Mouse (Mus musculus) lung, postnatal 0 days (tissue): Measurements from ENCODE around the gene Sh3bp4. TPM values are rescaled to one million over a fixed set of nuclear protein-coding genes. Genes with fewer than 3 reads are reported as not detected.
A peak's percentile ranks its signal among the peaks of the same experiment; 100 is the strongest.

Source experiments
- ATAC-seq: fragments of 200-750 bp; cut with Nextera tagmentation; 2 replicates; pipeline ENCODE4 v1.8.0; 2017; ENCODE audit warnings: moderate library complexity
- DNase-seq: peaks from one replicate; pipeline ENCODE4 v3.0.0-alpha.2; 2016; ENCODE audit warnings: low spot score
- H3K27ac ChIP-seq: fragments of 300-500 bp; sonication (generic); 2 replicates; pipeline ENCODE4 v1.5.1; 2014; ENCODE audit warnings: antibody characterized with exemption, mild to moderate bottlenecking, low read length, mixed read lengths
- H3K27me3 ChIP-seq: fragments of 300-500 bp; sonication (generic); replicated peaks from 2 replicates; pipeline ENCODE4 v1.6.1; 2014; ENCODE audit warnings: low read length, mixed read lengths; ENCODE audit not compliant: insufficient read depth
- H3K36me3 ChIP-seq: fragments of 300-500 bp; sonication (generic); 2 replicates; pipeline ENCODE4 v1.6.1; 2014; ENCODE audit warnings: low read length, mixed read lengths; ENCODE audit not compliant: insufficient read depth
- H3K4me1 ChIP-seq: fragments of 300-500 bp; sonication (generic); 2 replicates; pipeline ENCODE4 v1.6.1; 2014; ENCODE audit warnings: antibody characterized with exemption, low read depth, low read length, mixed read lengths; ENCODE audit not compliant: insufficient read depth
- H3K4me2 ChIP-seq: fragments of 300-500 bp; sonication (generic); replicated peaks from 2 replicates; pipeline ENCODE4 v1.6.1; 2014; ENCODE audit warnings: low read depth, mild to moderate bottlenecking, low read length, moderate library complexity, mixed read lengths
- H3K4me3 ChIP-seq: fragments of 300-500 bp; sonication (generic); 2 replicates; pipeline ENCODE4 v1.5.1; 2014; ENCODE audit warnings: low read depth, low read length
- H3K9ac ChIP-seq: fragments of 300-500 bp; sonication (generic); replicated peaks from 2 replicates; pipeline ENCODE4 v1.6.1; 2014; ENCODE audit warnings: low read depth, mild to moderate bottlenecking
- H3K9me3 ChIP-seq: fragments of 300-500 bp; sonication (generic); 2 replicates; pipeline ENCODE4 v1.6.1; 2016; ENCODE audit warnings: low read length, mixed read lengths
- CTCF ChIP-seq: IDR thresholded peaks from 2 replicates; pipeline ENCODE4 v1.5.1; 2016; ENCODE audit warnings: antibody characterized with exemption, mild to moderate bottlenecking
- EP300 ChIP-seq: IDR thresholded peaks from 2 replicates; pipeline ENCODE4 v1.6.1; 2016; ENCODE audit warnings: antibody characterized with exemption, mild to moderate bottlenecking, control low read depth
- WGBS: fragments of 180-500 bp; shearing (Covaris S2); extraction: QIAGEN DNeasy Blood & Tissue Kit; methylation state at CpG from one replicate; pipeline ENCODE4 v1.1.7; 2014; 5-methylcytosine and 5-hydroxymethylcytosine counted together
- polyA plus RNA-seq: library from polyadenylated mRNA; unstranded; fragments of >200 nt; fragmentation: Nextera tagmentation; extraction: Ambion mirVana; gene quantifications from 2 replicates; pipeline ENCODE4 v1.2.1, GENCODE M21; 2015

The Sh3bp4 gene
- polyA plus RNA-seq, 1 experiment from 2014 or later: 18.9 TPM

DNA sequence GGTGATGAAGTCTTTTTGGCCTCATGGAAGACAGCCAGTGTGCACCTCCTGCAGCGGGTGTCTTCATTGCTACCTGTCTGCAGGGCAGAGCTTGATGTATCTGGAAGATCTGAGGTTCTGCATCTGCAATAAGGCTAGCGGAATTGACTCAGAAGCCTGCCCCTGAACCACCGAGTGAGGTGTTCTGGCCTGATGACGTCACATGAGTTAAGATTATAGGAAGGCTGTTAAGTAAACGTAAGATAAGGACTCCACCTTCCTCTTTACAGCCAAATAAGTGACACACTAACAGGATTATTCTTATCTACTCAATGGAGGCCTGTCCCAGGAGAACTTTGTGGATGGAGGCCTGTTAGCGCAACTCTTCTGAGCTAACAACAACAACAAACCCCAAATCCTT lies 4.5 kb downstream of the Sh3bp4 start:
- peaks cover 14% of the 10 kb centered on the region; the same call in 1 of the 2 replicates for H3K4me1 ChIP-seq
- TF ChIP-seq EP300: no peak
- no peak overlapping the region for H3K4me2 ChIP-seq
- no peaks in the 10 kb centered on the region for H3K9me3 ChIP-seq
- 43% methylated on average over 6 of the region's 6 CpGs for WGBS
- H3K9ac ChIP-seq: no peak overlapping the region
- DNase-seq: peak; percentile 60
- no peak for ATAC-seq
- no peak overlapping the region for H3K4me3 ChIP-seq
- H3K36me3 ChIP-seq: no peaks in the 10 kb centered on the region
- no peak overlapping the region for H3K27ac ChIP-seq
- no peaks in the 10 kb centered on the region for H3K27me3 ChIP-seq

DNA sequence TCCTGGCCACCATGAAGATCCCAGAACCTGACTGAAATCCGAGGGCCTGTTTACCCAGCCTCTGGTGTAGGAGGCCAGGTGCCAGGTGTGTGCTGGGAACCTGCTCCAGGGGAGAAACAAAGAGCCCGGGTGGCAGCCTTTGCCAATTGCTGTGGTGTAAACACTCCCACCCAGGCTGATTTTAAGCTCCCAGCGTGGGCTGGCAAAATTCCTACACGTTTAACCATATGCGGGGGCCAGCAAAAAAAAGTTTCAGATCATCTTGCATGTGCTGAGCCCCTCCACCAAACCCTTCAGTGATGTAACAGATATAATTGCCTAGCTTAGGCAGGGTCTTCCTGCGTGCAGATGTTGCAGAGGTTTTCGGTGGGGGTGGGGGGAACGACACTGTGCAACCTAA lies 4.9 kb downstream of the Sh3bp4 start:
- 56% methylated on average over 8 of the region's 8 CpGs for WGBS
- H3K27ac ChIP-seq: 0 out of 2 replicates have a peak overlapping the region, but pooled peaks have one; percentile 26
- H3K9me3 ChIP-seq: no peaks in the 10 kb centered on the region
- H3K4me2 ChIP-seq: no peak overlapping the region
- DNase-seq (no peak), ATAC-seq (no peak)
- H3K36me3 ChIP-seq: no peaks in the 10 kb centered on the region
- peaks cover 14% of the 10 kb centered on the region; the same call in 1 of the 2 replicates for H3K4me1 ChIP-seq
- no peak overlapping the region for H3K9ac ChIP-seq
- H3K27me3 ChIP-seq: no peaks in the 10 kb centered on the region
- H3K4me3 ChIP-seq: no peak overlapping the region
- TF ChIP-seq CTCF (no peak), EP300 (no peak)

DNA sequence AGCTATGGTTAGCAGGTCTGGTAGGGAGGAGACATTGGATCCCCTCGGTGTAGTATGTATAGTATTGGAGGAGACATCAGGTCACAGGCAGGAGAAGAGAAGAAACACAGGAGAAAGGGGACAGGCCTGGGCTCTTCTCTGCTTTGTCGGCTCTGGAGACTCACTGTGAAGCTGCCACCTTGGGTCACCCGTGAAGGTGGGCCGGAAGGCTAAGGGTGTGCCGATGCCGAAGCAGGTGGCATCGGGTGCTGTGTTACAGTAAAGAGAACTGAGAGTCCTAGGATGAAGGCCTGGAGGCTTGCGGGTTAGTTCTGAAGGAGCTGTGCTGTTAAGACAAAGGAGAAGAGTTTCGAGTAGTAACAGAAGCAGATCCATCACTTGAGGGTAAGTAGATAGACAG lies 6.6 kb downstream of the Sh3bp4 start:
- no peaks in the 10 kb centered on the region for H3K9me3 ChIP-seq
- ATAC-seq (no peak), DNase-seq (no peak)
- no peak overlapping the region for H3K4me3 ChIP-seq
- H3K27ac ChIP-seq: no peak overlapping the region
- no peak overlapping the region for H3K9ac ChIP-seq
- 84% methylated on average over 9 of the region's 9 CpGs for WGBS
- H3K4me2 ChIP-seq: no peak overlapping the region
- no peak for TF ChIP-seq EP300
- TF ChIP-seq CTCF: no peak
- H3K27me3 ChIP-seq: no peaks in the 10 kb centered on the region
- no peaks in the 10 kb centered on the region for H3K36me3 ChIP-seq
- H3K4me1 ChIP-seq: peaks cover 11% of the 10 kb centered on the region; the same call in 1 of the 2 replicates

DNA sequence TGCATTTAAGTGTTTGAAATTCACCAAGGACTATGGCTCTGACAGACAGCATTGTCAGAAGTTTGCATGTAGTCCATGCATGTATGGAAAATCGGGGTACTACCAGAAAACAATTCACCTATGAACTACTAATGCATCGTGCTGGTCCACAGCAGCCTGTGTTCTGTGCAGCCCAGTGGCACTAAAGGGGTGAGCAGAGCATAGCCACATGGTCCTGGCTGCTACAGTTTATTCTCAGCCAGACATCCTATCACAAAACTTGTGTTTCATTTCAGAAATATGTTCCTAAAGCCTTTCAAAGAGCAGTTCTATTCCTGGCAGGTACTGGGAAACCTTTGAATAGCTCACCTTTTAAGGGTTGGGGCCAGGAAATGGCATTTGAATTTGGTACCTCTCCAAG lies 8.0 kb downstream of the Sh3bp4 start:
- no peak for TF ChIP-seq CTCF
- no peak for TF ChIP-seq EP300
- Histone ChIP-seq H3K4me1 (peaks cover 8% of the 10 kb centered on the region; the same call in 1 of the 2 replicates), H3K4me2 (no peak overlapping the region), H3K9me3 (no peaks in the 10 kb centered on the region), H3K27me3 (no peaks in the 10 kb centered on the region), H3K9ac (no peak overlapping the region), H3K27ac (no peak overlapping the region), H3K4me3 (no peak overlapping the region), H3K36me3 (no peaks in the 10 kb centered on the region)
- DNase-seq (no peak), ATAC-seq (no peak)
- WGBS: 70% methylated on average over 2 of the region's 2 CpGs

DNA sequence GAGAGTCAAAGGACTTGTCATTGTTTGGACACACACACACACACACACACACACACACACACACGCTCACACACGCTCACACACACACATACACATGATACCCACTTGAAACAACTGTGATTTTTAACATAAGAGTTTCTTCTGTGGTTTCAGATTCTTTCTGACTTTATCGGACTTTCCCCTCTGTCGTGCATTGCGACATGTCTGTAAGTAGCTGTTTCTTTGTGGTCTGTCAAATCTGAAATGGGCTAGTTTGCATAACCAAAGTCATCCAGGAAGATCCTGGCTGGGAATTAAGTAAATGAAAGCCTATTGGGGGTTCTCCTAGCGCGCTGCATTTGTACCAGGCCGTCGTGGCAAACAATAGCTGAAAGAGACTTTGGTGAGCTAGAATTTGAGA lies 8.5 kb downstream of the Sh3bp4 start:
- peak overlapping the region; percentile 38; the same call in 1 of the 2 replicates for H3K27ac ChIP-seq
- WGBS: 27% methylated on average over 9 of the region's 9 CpGs
- TF ChIP-seq CTCF (no peak), EP300 (no peak)

DNA sequence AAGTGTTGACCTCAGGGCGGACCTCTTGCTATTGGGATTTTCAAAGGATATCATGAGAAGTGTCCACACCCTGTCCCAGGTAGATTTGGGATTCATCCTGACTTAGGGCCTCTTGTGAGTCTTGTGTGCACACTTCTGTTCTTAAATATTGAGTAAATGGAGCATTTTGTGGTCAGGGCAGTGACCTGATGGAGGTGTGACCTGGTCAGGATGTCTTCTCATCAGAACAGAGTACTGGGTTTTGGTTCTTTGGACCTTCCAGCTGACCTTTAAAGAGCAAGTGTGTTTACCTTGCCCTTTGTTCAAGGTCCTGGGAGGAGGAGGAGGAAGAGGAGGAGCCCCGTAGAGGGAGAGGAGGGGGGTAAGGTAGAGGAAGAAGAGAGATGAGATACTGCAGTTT lies 9.0 kb downstream of the Sh3bp4 start:
- ATAC-seq (no peak), DNase-seq (no peak)
- TF ChIP-seq CTCF (no peak), EP300 (no peak)
- WGBS: 43% methylated on average over 2 of the region's 2 CpGs
- H3K36me3 ChIP-seq: no peaks in the 10 kb centered on the region
- H3K27me3 ChIP-seq: no peaks in the 10 kb centered on the region
- H3K27ac ChIP-seq: peak overlapping the region; percentile 38; the same call in 1 of the 2 replicates
- H3K4me1 ChIP-seq: peaks cover 8% of the 10 kb centered on the region; the same call in 1 of the 2 replicates
- no peaks in the 10 kb centered on the region for H3K9me3 ChIP-seq
- no peak overlapping the region for H3K9ac ChIP-seq
- H3K4me2 ChIP-seq: peak overlapping the region; percentile 19; the same call in 1 of the 2 replicates
- H3K4me3 ChIP-seq: no peak overlapping the region

More for the DNA sequence above, 8.5 kb downstream of the Sh3bp4 start:
- no peaks in the 10 kb centered on the region for H3K36me3 ChIP-seq
- no peaks in the 10 kb centered on the region for H3K9me3 ChIP-seq
- H3K4me1 ChIP-seq: peaks cover 8% of the 10 kb centered on the region; the same call in 1 of the 2 replicates
- H3K4me3 ChIP-seq: no peak overlapping the region
- peak overlapping the region; percentile 19; the same call in 1 of the 2 replicates for H3K4me2 ChIP-seq
- H3K27me3 ChIP-seq: no peaks in the 10 kb centered on the region
- DNase-seq: peak; percentile 75
- H3K9ac ChIP-seq: no peak overlapping the region
- ATAC-seq: peak; percentile 32

DNA sequence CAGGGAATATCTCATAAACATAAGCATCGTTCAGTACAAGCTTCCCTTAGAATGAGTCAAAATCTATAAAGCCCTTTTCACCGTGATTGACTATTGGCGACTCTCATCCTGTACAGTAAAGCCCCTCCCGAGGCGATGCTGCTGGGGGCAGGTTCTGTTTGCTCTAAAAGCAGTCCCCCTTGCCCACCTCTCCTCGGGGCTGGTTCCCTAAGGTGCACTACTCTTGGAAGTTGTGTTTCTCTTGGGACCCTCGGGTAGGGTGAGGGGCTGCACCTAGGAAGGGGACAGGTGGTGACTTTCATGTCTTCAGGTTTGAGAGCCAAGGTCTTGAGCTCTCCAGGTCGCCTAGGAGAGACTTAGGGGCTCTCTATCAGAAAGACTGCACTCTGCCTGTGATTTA lies 10.2 kb downstream of the Sh3bp4 start:
- WGBS: 77% methylated on average over 8 of the region's 8 CpGs
- Histone ChIP-seq H3K27ac (no peak overlapping the region), H3K36me3 (no peaks in the 10 kb centered on the region), H3K4me1 (peaks cover 8% of the 10 kb centered on the region; the same call in 1 of the 2 replicates), H3K9ac (no peak overlapping the region), H3K4me2 (no peak overlapping the region), H3K9me3 (no peaks in the 10 kb centered on the region), H3K27me3 (no peaks in the 10 kb centered on the region), H3K4me3 (no peak overlapping the region)
- ATAC-seq: no peak
- no peak for DNase-seq
- TF ChIP-seq EP300: no peak
- TF ChIP-seq CTCF: no peak
